Comparison of ENCODE assay signal across 7 mouse cellular contexts in the genomic region with DNA sequence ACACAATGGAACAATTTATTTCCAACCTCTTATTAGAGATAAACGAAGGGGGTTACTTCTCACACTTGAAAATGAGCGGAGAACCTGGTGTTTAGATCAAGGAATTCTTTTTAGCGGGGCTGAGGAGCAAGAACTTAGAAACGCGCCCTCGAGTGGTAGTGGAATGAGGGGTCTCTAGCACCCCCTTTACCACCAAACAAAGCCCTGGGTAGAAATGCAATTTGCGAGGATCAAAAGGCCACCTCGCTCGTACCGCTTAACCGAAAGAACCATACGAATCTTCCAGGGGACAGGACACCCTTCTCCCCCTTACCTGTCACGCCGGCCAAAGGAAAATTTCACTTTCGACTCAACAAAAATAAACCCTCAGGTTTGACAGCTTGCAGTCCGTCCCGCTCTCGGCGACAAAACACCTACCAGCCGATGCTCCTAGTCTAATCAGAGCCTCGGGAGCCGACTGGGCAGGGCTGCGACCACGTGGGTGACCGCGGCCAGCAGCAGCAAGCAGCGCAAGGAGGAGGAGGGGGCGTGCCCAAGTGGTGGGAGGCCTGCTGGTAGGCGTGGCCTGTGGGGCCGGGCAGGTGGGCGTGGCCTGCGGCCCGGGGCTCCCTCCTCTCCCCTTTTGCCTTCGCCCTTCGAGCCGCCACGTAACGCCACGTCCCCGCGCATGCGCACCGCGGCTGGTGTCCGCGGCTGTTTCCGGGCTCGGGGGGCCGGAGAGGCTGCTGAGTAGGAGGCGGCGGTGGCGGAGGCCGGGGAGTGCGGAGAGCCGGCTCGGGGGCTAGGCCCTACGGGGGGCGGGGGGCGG. TPM values are rescaled to one million over a fixed set of nuclear protein-coding genes. Genes with fewer than 3 reads are reported as not detected.
A peak's percentile ranks its signal among the peaks of the same experiment; 100 is the strongest.
DNase-seq lines count a peak whose midpoint lies in the region; ATAC-seq lines count a peak whose summit lies in the region.

A gene (plus strand): TSS at position 700 of the 808 bp plus-strand sequence.

- H3K36me3 ChIP-seq in intestine, embryonic 15.5 days, result no peaks in the 10 kb centered on the region
- no peaks in the 10 kb centered on the region for H3K36me3 ChIP-seq in midbrain, embryonic 10.5 days

- peak within 1 kb of the TSS; percentile 77 for H3K4me2 ChIP-seq in intestine, embryonic 15.5 days (replicated peaks)

- no peaks in the 10 kb centered on the region for H3K27me3 ChIP-seq in intestine, embryonic 15.5 days (replicated peaks)
- peaks cover 11% of the 10 kb centered on the region; the same call in 1 of the 2 replicates for H3K27me3 ChIP-seq in midbrain, embryonic 10.5 days (ENCODE audit: low read depth, poor library complexity, severe bottlenecking)

- peak within 1 kb of the TSS; percentile 66 for H3K27ac ChIP-seq in intestine, embryonic 15.5 days
- peak within 1 kb of the TSS; percentile 92 for H3K27ac ChIP-seq in midbrain, embryonic 10.5 days (replicated peaks)

- H3K4me3 ChIP-seq in intestine, embryonic 15.5 days (replicated peaks), result peak within 1 kb of the TSS; percentile 88
- H3K4me3 ChIP-seq in midbrain, embryonic 10.5 days, result peak within 1 kb of the TSS; percentile 88

- no peaks in the 10 kb centered on the region for H3K9me3 ChIP-seq in intestine, embryonic 15.5 days
- no peaks in the 10 kb centered on the region for H3K9me3 ChIP-seq in midbrain, embryonic 10.5 days (replicated peaks)

- intact Hi-C loops in gastrocnemius, postnatal 36 days (cut with DNase I), result no loop called here
- intact Hi-C loops in left cerebral cortex, postnatal 25 days (cut with DNase I), result loop anchor here (2.0 to 5.0 kb wide), 2 partner anchors 55 to 175 kb away; a partner anchor contains a TSS

- peaks cover 15% of the 10 kb centered on the region for H3K4me1 ChIP-seq in intestine, embryonic 15.5 days (replicated peaks)
- H3K4me1 ChIP-seq in midbrain, embryonic 10.5 days, result peaks cover 27% of the 10 kb centered on the region

- H3K9ac ChIP-seq in intestine, embryonic 15.5 days, result peak within 1 kb of the TSS; percentile 94

- peak; percentile 100 for DNase-seq in adrenal gland, adult 2 months
- DNase-seq in embryo, embryonic 11.5 days (ENCODE audit: low read depth, low spot score), result peak; percentile 97
- DNase-seq in gastrocnemius, postnatal 36 days, result peak; percentile 97 to 99
- peak; percentile 97 to 99 for DNase-seq in left cerebral cortex, postnatal 25 days (ENCODE audit: low spot score in 2 of 2)
- peak; percentile 99 for DNase-seq in midbrain, embryonic 10.5 days (ENCODE audit: low spot score)
- DNase-seq in right cerebral cortex, postnatal 4 days, result peak; percentile 98

- 1% methylated on average over 53 of the region's 59 CpGs for WGBS in intestine, embryonic 15.5 days
- 1% methylated on average over 59 of the region's 59 CpGs for WGBS in midbrain, embryonic 10.5 days

- peak; percentile 98 for ATAC-seq in intestine, embryonic 15.5 days

RNA-seq across cellular contexts. Expression of the gene that starts here (rescaled TPM):
- 100 to 1,000 TPM in 1 of 2 experiments, 10 to 100 TPM in 1; 88.8 to 113 TPM for total RNA-seq in adrenal gland, adult 2 months (2021)
- polyA plus RNA-seq in adrenal gland, adult 2 months (2012; rRNA removed), result 22.8 and 35.4 TPM in 2 replicates
- total RNA-seq in gastrocnemius, postnatal 36 days (2021), result 10 to 100 TPM; 56.2 to 60.0 TPM
- 42.4 and 45.9 TPM in 2 replicates for polyA plus RNA-seq in intestine, embryonic 15.5 days (2015; fragmentation: Nextera tagmentation; extraction: Ambion mirVana)
- 10 to 100 TPM; 74.6 to 76.7 TPM for total RNA-seq in left cerebral cortex, postnatal 25 days (2021)
- polyA plus RNA-seq in midbrain, embryonic 10.5 days (2016; fragmentation: Nextera tagmentation; extraction: Ambion mirVana), result 38.7 and 39.0 TPM in 2 replicates

Comparison
In these comparisons a context has a peak if more than half of its experiments do, and no peak if none do; other contexts are left out.
1. Peak in every context shown above with its lines: DNase-seq, ATAC-seq, H3K4me3 ChIP-seq and H3K27ac ChIP-seq.